Mouse (Mus musculus): ENCODE results near the gene Ccdc173. TPM values are rescaled to one million over a fixed set of nuclear protein-coding genes. Genes with fewer than 3 reads are reported as not detected.

The Ccdc173 gene
- polyA plus RNA-seq, 1 experiment from 2014 or later: 2.5 TPM

Other genes starting within 250 kb of the Ccdc173 start
- 1.7 and 2.4 TPM in 2 replicates for gene Lrp2, start 203.5 kb downstream of the Ccdc173 start, polyA plus RNA-seq (2014; fragmentation: Nextera tagmentation; extraction: Ambion mirVana)
- gene Bbs5, start 142.4 kb downstream of the Ccdc173 start, polyA plus RNA-seq (2014; fragmentation: Nextera tagmentation; extraction: Ambion mirVana): 19.9 and 21.4 TPM in 2 replicates
- 1.5 and 1.6 TPM in 2 replicates for gene Klhl41, start 119.5 kb downstream of the Ccdc173 start, polyA plus RNA-seq (2014; fragmentation: Nextera tagmentation; extraction: Ambion mirVana)
- 17.4 and 18.7 TPM in 2 replicates for gene Fastkd1, start 76.1 kb downstream of the Ccdc173 start, polyA plus RNA-seq (2014; fragmentation: Nextera tagmentation; extraction: Ambion mirVana)
- 141 and 178 TPM in 2 replicates for gene Ppig, start 67.0 kb downstream of the Ccdc173 start, polyA plus RNA-seq (2014; fragmentation: Nextera tagmentation; extraction: Ambion mirVana)
- 36.1 and 37.5 TPM in 2 replicates for gene Phospho2, start within 50 bp of the Ccdc173 start, polyA plus RNA-seq (2014; fragmentation: Nextera tagmentation; extraction: Ambion mirVana)
- gene Klhl23, start 32.4 kb upstream of the Ccdc173 start, polyA plus RNA-seq (2014; fragmentation: Nextera tagmentation; extraction: Ambion mirVana): 30.8 and 32.3 TPM in 2 replicates
- 436 and 508 TPM in 2 replicates for gene Ssb, start 72.0 kb upstream of the Ccdc173 start, polyA plus RNA-seq (2014; fragmentation: Nextera tagmentation; extraction: Ambion mirVana)
- 31.5 and 36.9 TPM in 2 replicates for gene Mettl5, start 96.0 kb upstream of the Ccdc173 start, polyA plus RNA-seq (2014; fragmentation: Nextera tagmentation; extraction: Ambion mirVana)
- gene Ubr3, start 107.7 kb upstream of the Ccdc173 start, polyA plus RNA-seq (2014; fragmentation: Nextera tagmentation; extraction: Ambion mirVana): 15.9 and 18.1 TPM in 2 replicates
- 0.06 and 0.07 TPM in 2 replicates for gene Myo3b, start 249.6 kb upstream of the Ccdc173 start, polyA plus RNA-seq (2014; fragmentation: Nextera tagmentation; extraction: Ambion mirVana)

Data from embryonic facial prominence, embryonic 11.5 days (tissue).